Mouse (Mus musculus): ENCODE measurements at regions not wholly inside any gene's neighbourhood (a gene's known extent, or its start where the extent isn't known, plus 50 kb on each side); places are given as distances from the start of the nearest gene placed in this dataset.

DNA sequence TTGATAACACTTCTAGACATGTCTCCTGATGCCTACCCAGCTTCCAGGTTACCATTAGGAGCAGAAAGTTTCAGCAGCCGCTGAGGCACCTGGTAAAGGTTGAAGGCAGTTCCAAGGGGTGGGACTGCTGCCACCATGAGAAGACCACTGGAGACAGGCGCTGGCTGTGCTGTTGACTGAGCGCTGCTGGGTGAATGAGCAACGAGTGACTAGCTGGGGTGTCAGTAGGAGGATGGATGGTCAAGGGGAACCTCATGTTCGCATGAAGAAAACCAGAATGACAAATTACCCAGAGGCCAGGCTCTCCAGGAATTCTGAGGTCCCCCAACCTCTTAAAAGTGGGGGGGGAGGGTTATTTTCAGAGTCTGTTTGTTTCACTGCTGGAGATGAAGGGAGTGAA, 433.3 kb downstream of the Ttll7 start:
- H3K4me1 ChIP-seq (replicated peaks; ENCODE audit: control insufficient read depth in 2 of 2, insufficient read depth in 2 of 2, low read length in 1 of 2): no peaks in the 10 kb centered on the region
- H3K27me3 ChIP-seq (ENCODE audit: control insufficient read depth, insufficient read depth, low read length): no peaks in the 10 kb centered on the region
- DNase-seq (ENCODE audit: low read depth in 3 of 3, low spot score in 3 of 3) (no peak), ATAC-seq (ENCODE audit: insufficient read depth) (no peak)
- no peak overlapping the region for H3K4me2 ChIP-seq (ENCODE audit: low read depth)
- no peaks in the 10 kb centered on the region for H3K9me3 ChIP-seq (ENCODE audit: control insufficient read depth, low read length)
- H3K9ac ChIP-seq (replicated peaks): no peak overlapping the region
- WGBS (ENCODE audit: insufficient replicate concordance): 52% methylated on average over 5 of the region's 5 CpGs
- no peak overlapping the region for H3K27ac ChIP-seq
- TF ChIP-seq EP300 (IDR thresholded peaks at IDR 0.05; ENCODE audit: low read depth) (no peak), CTCF (IDR thresholded peaks at IDR 0.05; ENCODE audit: low read depth) (no peak)
- H3K4me3 ChIP-seq (ENCODE audit: insufficient read depth in 1 of 2, low read depth in 2 of 2, low read length in 2 of 2): no peak overlapping the region
- no peaks in the 10 kb centered on the region for H3K36me3 ChIP-seq (replicated peaks; ENCODE audit: control insufficient read depth, insufficient read depth, low read depth)

DNA sequence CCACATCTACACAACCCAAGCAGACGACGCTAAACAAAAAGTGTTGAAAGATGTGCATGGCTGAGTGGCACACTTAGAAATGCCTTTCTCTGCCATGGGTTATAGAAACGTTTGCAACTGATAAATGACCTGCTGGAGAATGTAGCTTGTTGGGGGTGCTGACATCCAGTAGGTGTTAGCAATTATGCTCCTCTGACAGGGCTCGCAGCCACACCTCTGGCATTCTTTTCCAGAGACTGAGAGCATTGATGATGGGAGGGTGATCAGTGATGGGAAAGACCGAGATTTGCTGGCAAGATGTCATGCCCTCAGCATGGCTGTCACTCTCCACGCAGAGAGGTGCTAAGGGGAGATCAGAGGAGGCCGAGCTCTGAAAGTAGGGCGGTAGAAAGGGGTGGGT, 435.3 kb downstream of the Ttll7 start:
- no peaks in the 10 kb centered on the region for H3K27me3 ChIP-seq (ENCODE audit: control insufficient read depth, insufficient read depth, low read length)
- no peak for TF ChIP-seq EP300 (IDR thresholded peaks at IDR 0.05; ENCODE audit: low read depth)
- no peak for TF ChIP-seq CTCF (IDR thresholded peaks at IDR 0.05; ENCODE audit: low read depth)
- no peak for ATAC-seq (ENCODE audit: insufficient read depth)
- no peaks in the 10 kb centered on the region for H3K4me1 ChIP-seq (replicated peaks; ENCODE audit: control insufficient read depth in 2 of 2, insufficient read depth in 2 of 2, low read length in 1 of 2)
- H3K4me2 ChIP-seq (ENCODE audit: low read depth): no peak overlapping the region
- H3K9ac ChIP-seq (replicated peaks): no peak overlapping the region
- H3K36me3 ChIP-seq (replicated peaks; ENCODE audit: control insufficient read depth, insufficient read depth, low read depth): no peaks in the 10 kb centered on the region
- H3K4me3 ChIP-seq (ENCODE audit: insufficient read depth in 1 of 2, low read depth in 2 of 2, low read length in 2 of 2): no peak overlapping the region
- no peak for DNase-seq (ENCODE audit: low read depth in 3 of 3, low spot score in 3 of 3)
- 56% methylated on average over 8 of the region's 8 CpGs for WGBS (ENCODE audit: insufficient replicate concordance)
- H3K27ac ChIP-seq: no peak overlapping the region
- H3K9me3 ChIP-seq (ENCODE audit: control insufficient read depth, low read length): no peaks in the 10 kb centered on the region

DNA sequence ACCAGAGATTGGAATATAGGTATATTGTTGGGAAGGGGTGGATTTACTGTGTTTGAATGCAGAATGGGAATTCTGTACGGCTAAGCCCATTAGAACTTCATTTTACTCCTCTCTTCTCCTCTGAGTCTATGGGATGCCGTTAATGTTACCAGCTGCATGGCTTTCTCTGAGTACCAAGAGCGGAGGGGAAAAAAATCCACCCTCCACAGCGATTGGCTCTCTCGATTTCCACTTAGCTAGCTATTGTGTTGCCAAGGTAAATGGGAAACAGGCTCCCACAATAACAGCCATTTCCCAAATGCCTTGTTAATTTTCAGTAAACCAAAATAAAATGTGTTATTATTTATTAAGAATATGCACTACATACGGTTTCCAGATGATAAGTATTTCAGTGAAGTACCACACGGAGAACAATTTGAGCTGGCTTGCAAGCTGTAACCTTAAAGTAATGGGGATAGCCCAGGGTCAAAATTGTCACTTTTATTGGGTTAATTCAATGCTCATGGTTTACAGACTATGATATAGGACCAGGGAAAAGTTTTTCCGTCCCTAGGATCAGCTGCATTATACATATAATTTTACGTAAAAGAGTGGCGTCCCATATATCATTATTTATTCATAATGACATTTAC, 439.6 kb downstream of the Ttll7 start:
- 76% methylated on average over 10 of the region's 10 CpGs for WGBS (ENCODE audit: insufficient replicate concordance)
- no peaks in the 10 kb centered on the region for H3K27me3 ChIP-seq (ENCODE audit: control insufficient read depth, insufficient read depth, low read length)

DNA sequence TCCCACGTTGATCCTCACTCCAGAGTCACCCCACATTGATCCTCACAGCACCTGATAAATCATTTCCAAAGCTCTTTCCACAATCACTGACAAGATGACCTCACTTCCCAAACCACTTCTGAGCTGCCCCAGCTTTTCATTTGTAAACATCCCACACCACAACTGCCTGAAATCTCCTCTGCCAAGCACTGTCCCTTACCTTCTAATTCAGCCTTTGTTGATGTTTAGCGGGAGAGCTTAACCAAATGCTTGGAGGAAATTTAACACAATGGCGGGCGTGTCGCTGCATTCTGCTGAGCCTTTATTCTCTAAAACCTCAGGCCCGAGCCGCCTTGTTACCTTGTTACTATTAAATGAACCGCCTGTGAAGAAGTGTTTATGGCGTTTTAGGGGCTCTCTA, 445.9 kb downstream of the Ttll7 start:
- 10% methylated on average over 9 of the region's 9 CpGs for WGBS (ENCODE audit: insufficient replicate concordance)
- ATAC-seq (ENCODE audit: insufficient read depth) (no peak), DNase-seq (ENCODE audit: low read depth in 3 of 3, low spot score in 3 of 3) (no peak)
- Histone ChIP-seq H3K4me1 (replicated peaks; ENCODE audit: control insufficient read depth in 2 of 2, insufficient read depth in 2 of 2, low read length in 1 of 2) (no peaks in the 10 kb centered on the region), H3K4me2 (ENCODE audit: low read depth) (no peak overlapping the region), H3K9me3 (ENCODE audit: control insufficient read depth, low read length) (no peaks in the 10 kb centered on the region), H3K9ac (replicated peaks) (no peak overlapping the region), H3K36me3 (replicated peaks; ENCODE audit: control insufficient read depth, insufficient read depth, low read depth) (no peaks in the 10 kb centered on the region), H3K27ac (no peak overlapping the region), H3K4me3 (ENCODE audit: insufficient read depth in 1 of 2, low read depth in 2 of 2, low read length in 2 of 2) (no peak overlapping the region), H3K27me3 (ENCODE audit: control insufficient read depth, insufficient read depth, low read length) (no peaks in the 10 kb centered on the region)
- TF ChIP-seq EP300 (IDR thresholded peaks at IDR 0.05; ENCODE audit: low read depth) (no peak), CTCF (IDR thresholded peaks at IDR 0.05; ENCODE audit: low read depth) (no peak)

More for the DNA sequence above, 439.6 kb downstream of the Ttll7 start:
- Histone ChIP-seq H3K27ac (no peak overlapping the region), H3K4me2 (ENCODE audit: low read depth) (no peak overlapping the region), H3K4me3 (ENCODE audit: insufficient read depth in 1 of 2, low read depth in 2 of 2, low read length in 2 of 2) (no peak overlapping the region), H3K36me3 (replicated peaks; ENCODE audit: control insufficient read depth, insufficient read depth, low read depth) (no peaks in the 10 kb centered on the region), H3K4me1 (replicated peaks; ENCODE audit: control insufficient read depth in 2 of 2, insufficient read depth in 2 of 2, low read length in 1 of 2) (no peaks in the 10 kb centered on the region), H3K9me3 (ENCODE audit: control insufficient read depth, low read length) (no peaks in the 10 kb centered on the region), H3K9ac (replicated peaks) (no peak overlapping the region)
- DNase-seq (ENCODE audit: low read depth in 3 of 3, low spot score in 3 of 3): no peak
- TF ChIP-seq CTCF (IDR thresholded peaks at IDR 0.05; ENCODE audit: low read depth): no peak
- no peak for TF ChIP-seq EP300 (IDR thresholded peaks at IDR 0.05; ENCODE audit: low read depth)
- ATAC-seq (ENCODE audit: insufficient read depth): no peak

DNA sequence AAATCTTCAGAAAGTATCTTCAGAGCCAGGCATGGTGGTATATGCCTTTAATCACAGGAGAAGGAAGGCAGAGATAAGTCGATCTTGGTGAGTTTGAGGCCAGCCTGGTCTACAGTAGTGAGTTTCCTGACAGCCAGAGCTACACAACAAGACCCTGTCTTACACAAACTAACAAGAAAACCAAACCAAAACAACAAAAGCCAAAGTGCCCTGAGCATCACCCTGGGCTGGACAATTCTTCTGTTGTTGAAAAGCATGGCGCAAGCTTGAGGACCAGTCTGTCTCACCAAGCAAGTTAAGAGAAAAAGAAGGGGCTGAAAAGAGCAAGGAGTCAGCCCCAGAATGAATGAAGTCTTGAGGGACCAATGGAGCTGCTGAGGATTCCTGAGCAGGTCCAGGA, 473.4 kb downstream of the Ttll7 start:
- ATAC-seq (ENCODE audit: insufficient read depth): no peak
- TF ChIP-seq EP300 (IDR thresholded peaks at IDR 0.05; ENCODE audit: low read depth) (no peak), CTCF (IDR thresholded peaks at IDR 0.05; ENCODE audit: low read depth) (no peak)
- no peak for DNase-seq (ENCODE audit: low read depth in 3 of 3, low spot score in 3 of 3)

More for the DNA sequence above, 473.4 kb downstream of the Ttll7 start:
- H3K4me2 ChIP-seq (ENCODE audit: low read depth): no peak overlapping the region
- H3K9me3 ChIP-seq (ENCODE audit: control insufficient read depth, low read length): no peaks in the 10 kb centered on the region
- no peaks in the 10 kb centered on the region for H3K36me3 ChIP-seq (replicated peaks; ENCODE audit: control insufficient read depth, insufficient read depth, low read depth)
- 74% methylated on average over 2 of the region's 2 CpGs for WGBS (ENCODE audit: insufficient replicate concordance)
- H3K27me3 ChIP-seq (ENCODE audit: control insufficient read depth, insufficient read depth, low read length): no peaks in the 10 kb centered on the region
- no peak overlapping the region for H3K27ac ChIP-seq
- H3K4me1 ChIP-seq (replicated peaks; ENCODE audit: control insufficient read depth in 2 of 2, insufficient read depth in 2 of 2, low read length in 1 of 2): no peaks in the 10 kb centered on the region
- H3K4me3 ChIP-seq (ENCODE audit: insufficient read depth in 1 of 2, low read depth in 2 of 2, low read length in 2 of 2): no peak overlapping the region
- no peak overlapping the region for H3K9ac ChIP-seq (replicated peaks)
